Mouse (Mus musculus) ovary, postnatal 36 days (tissue): ENCODE measurements around the gene Nr1d1.
"Not testable (repeated sequence)": the region's sequence is repeated elsewhere in the genome, so short reads cannot be mapped to it uniquely, and the experiment has no call there.

ENCODE experiments used
- DNase-seq: peaks from one replicate; pipeline ENCODE4 v3.0.0; 2022; ENCODE audit warnings: low spot score, mixed read lengths

Gene Nr1d1

GRCm38 (mm10) chr11:98737220-98737619, 37.9 kb downstream of the Nr1d1 start:
- not testable (repeated sequence) for DNase-seq

GRCm38 (mm10) chr11:98736176-98736575, 39.0 kb downstream of the Nr1d1 start:
- no peak for DNase-seq

- no peak for DNase-seq
Observed at GRCm38 (mm10) chr11:98735111-98735510, 40.0 kb downstream of the Nr1d1 start.

GRCm38 (mm10) chr11:98734020-98734419, 41.1 kb downstream of the Nr1d1 start:
- DNase-seq = no peak

GRCm38 (mm10) chr11:98731134-98731533, 44.0 kb downstream of the Nr1d1 start:
- no peak for DNase-seq

GRCm38 (mm10) chr11:98730727-98731126, 44.4 kb downstream of the Nr1d1 start:
- no peak for DNase-seq

GRCm38 (mm10) chr11:98729119-98729588, 46.0 kb downstream of the Nr1d1 start, which contains the start of gene Med24:
Med24 (minus strand) TSS chr11:98729435.
- peak; percentile 78 for DNase-seq

- no peak for DNase-seq
Observed at GRCm38 (mm10) chr11:98725926-98726506, 49.1 kb downstream of the Nr1d1 start.

- DNase-seq = no peak
Observed at GRCm38 (mm10) chr11:98723098-98723497, 52.0 kb downstream of the Nr1d1 start.

GRCm38 (mm10) chr11:98721458-98722226, 53.5 kb downstream of the Nr1d1 start:
- DNase-seq = peak; percentile 60

GRCm38 (mm10) chr11:98720756-98721155, 54.4 kb downstream of the Nr1d1 start:
- no peak for DNase-seq
